Comparison of ENCODE assay signal across 8 mouse cellular contexts in the genomic region with DNA sequence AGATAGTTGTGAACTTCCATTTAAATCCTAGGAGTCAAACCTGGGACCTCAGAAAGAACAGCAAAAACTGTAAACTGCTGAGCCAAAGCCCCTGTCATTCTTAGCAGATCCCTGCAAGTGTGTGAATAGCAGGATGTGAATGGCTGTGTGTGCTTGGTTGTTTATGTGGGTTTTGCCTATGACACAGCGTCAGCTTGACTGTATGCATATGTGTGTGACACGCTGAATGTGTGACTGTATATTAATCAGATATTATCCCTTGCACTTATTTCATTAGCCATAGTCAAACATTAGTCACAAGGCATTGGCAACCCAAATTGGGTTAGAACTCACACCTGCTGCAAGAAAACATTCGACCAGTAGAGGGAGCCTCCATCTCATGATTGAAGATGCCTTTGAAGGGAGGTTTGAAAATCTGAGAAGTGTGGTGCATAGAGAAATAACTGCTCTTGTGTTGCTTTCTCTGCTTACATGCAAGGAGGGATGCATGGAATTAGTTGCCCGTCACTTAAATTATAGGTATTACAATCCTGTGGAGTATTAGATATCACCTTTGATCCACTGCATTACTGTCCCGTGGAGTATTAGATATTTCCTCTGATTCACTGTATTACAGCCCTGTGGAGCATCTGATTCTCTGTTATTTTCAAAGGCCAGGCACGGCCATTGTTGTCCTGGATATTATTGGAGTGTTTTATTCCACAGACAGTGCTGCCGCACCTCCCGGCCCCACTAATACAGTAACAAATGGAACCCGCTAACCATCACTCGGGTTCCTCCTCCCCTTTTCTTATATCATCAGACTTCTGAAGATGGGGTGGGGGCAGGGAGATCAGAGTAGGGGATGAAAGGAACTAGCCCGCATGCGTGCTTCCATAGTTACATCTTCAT.
DNase-seq lines count a peak whose midpoint lies in the region; ATAC-seq and TF ChIP-seq lines count a peak whose summit lies in the region.

No protein-coding gene starts in this region.

- no peaks in the 10 kb centered on the region for H3K4me1 ChIP-seq in MEL (ENCODE audit: control insufficient read depth in 1 of 2, insufficient read depth in 2 of 2, low read length in 2 of 2)
- no peaks in the 10 kb centered on the region for H3K4me1 ChIP-seq in kidney, embryonic 16.5 days (ENCODE audit: insufficient read depth, low read length)
- no peaks in the 10 kb centered on the region for H3K4me1 ChIP-seq in limb, embryonic 11.5 days (ENCODE audit: control insufficient read depth, insufficient read depth, low read length)
- peaks cover 5% of the 10 kb centered on the region; the same call in 1 of the 2 replicates for H3K4me1 ChIP-seq in neural tube, embryonic 15.5 days

- no peaks in the 10 kb centered on the region for H3K9me3 ChIP-seq in MEL (replicated peaks; ENCODE audit: insufficient read depth, low read length)
- H3K9me3 ChIP-seq in kidney, embryonic 16.5 days (ENCODE audit: low read length): no peaks in the 10 kb centered on the region
- no peaks in the 10 kb centered on the region for H3K9me3 ChIP-seq in limb, embryonic 11.5 days (ENCODE audit: control insufficient read depth, low read length)
- no peaks in the 10 kb centered on the region for H3K9me3 ChIP-seq in neural tube, embryonic 15.5 days (replicated peaks)

- H3K4me2 ChIP-seq in kidney, embryonic 16.5 days (replicated peaks; ENCODE audit: low read depth, low read length): no peak overlapping the region
- no peak overlapping the region for H3K4me2 ChIP-seq in limb, embryonic 11.5 days (ENCODE audit: low read depth, severe bottlenecking)
- H3K4me2 ChIP-seq in neural tube, embryonic 15.5 days: no peak overlapping the region

- TF ChIP-seq POLR2A in MEL (IDR thresholded peaks at IDR 0.05; ENCODE audit: control insufficient read depth in 1 of 2, insufficient read depth in 1 of 2, low read depth in 1 of 2, low read length in 2 of 2, poor library complexity in 1 of 2): no peak

- WGBS in kidney, embryonic 16.5 days: 52% methylated on average over 12 of the region's 12 CpGs
- 60% methylated on average over 12 of the region's 12 CpGs for WGBS in limb, embryonic 11.5 days
- 53% methylated on average over 12 of the region's 12 CpGs for WGBS in neural tube, embryonic 15.5 days

- peak; percentile 43 for TF ChIP-seq RAD21 in MEL (IDR thresholded peaks at IDR 0.05; ENCODE audit: low read depth, low read length)

- no peaks in the 10 kb centered on the region for H3K27me3 ChIP-seq in MEL (ENCODE audit: control insufficient read depth in 1 of 2, insufficient read depth in 2 of 2, low read length in 2 of 2)
- no peaks in the 10 kb centered on the region for H3K27me3 ChIP-seq in kidney, embryonic 16.5 days (ENCODE audit: insufficient read depth, low read length)
- H3K27me3 ChIP-seq in limb, embryonic 11.5 days (ENCODE audit: control insufficient read depth, insufficient read depth, low read length): no peaks in the 10 kb centered on the region
- H3K27me3 ChIP-seq in neural tube, embryonic 15.5 days (replicated peaks): no peaks in the 10 kb centered on the region

- H3K9ac ChIP-seq in MEL (ENCODE audit: control insufficient read depth, low read depth, low read length, poor library complexity, severe bottlenecking): no peak overlapping the region
- no peak overlapping the region for H3K9ac ChIP-seq in kidney, embryonic 16.5 days (replicated peaks; ENCODE audit: low read length)
- no peak overlapping the region for H3K9ac ChIP-seq in limb, embryonic 11.5 days (ENCODE audit: low read length)
- no peak overlapping the region for H3K9ac ChIP-seq in neural tube, embryonic 15.5 days (replicated peaks)

- peak; percentile 76 for DNase-seq in 3T3-L1 (ENCODE audit: low read depth, low spot score)
- peak; percentile 15 for DNase-seq in MEL (ENCODE audit: low read depth, low spot score)
- DNase-seq in cerebellum, adult 8-10 months: peak; percentile 78
- DNase-seq in limb, embryonic 11.5 days (ENCODE audit: low spot score): peak; percentile 80

- peak; percentile 29 to 51 (median 42); a peak in 5 of 6 replicates for TF ChIP-seq CTCF in MEL (IDR thresholded peaks at IDR 0.05 in 2 of 3, conservative IDR thresholded peaks at IDR 0.05 in 1 of 3; ENCODE audit: control insufficient read depth in 1 of 3, insufficient read depth in 1 of 3, low read depth in 2 of 3, low read length in 3 of 3, poor library complexity in 1 of 3, severe bottlenecking in 1 of 3)

- no peak overlapping the region for H3K27ac ChIP-seq in MEL (ENCODE audit: control insufficient read depth, low read depth, low read length)
- H3K27ac ChIP-seq in kidney, embryonic 16.5 days (ENCODE audit: low read length): no peak overlapping the region
- no peak overlapping the region for H3K27ac ChIP-seq in limb, embryonic 11.5 days (replicated peaks; ENCODE audit: low read depth, low read length)
- H3K27ac ChIP-seq in neural tube, embryonic 15.5 days (replicated peaks): 0 out of 2 replicates have a peak overlapping the region, but pooled peaks have one; percentile 11

- no peak overlapping the region for H3K4me3 ChIP-seq in MEL (ENCODE audit: control insufficient read depth in 1 of 2, insufficient read depth in 1 of 2, low read depth in 2 of 2, low read length in 2 of 2)
- no peak overlapping the region for H3K4me3 ChIP-seq in kidney, embryonic 16.5 days (ENCODE audit: low read length)
- no peak overlapping the region for H3K4me3 ChIP-seq in limb, embryonic 11.5 days (ENCODE audit: low read depth, low read length)
- no peak overlapping the region for H3K4me3 ChIP-seq in neural tube, embryonic 15.5 days (replicated peaks)

- H3K79me2 ChIP-seq in MEL (ENCODE audit: control insufficient read depth, insufficient read depth, low read length, poor library complexity): no peaks in the 10 kb centered on the region

- no peaks in the 10 kb centered on the region for H3K36me3 ChIP-seq in MEL (ENCODE audit: control insufficient read depth in 1 of 2, insufficient read depth in 2 of 2, low read length in 2 of 2)
- H3K36me3 ChIP-seq in kidney, embryonic 16.5 days (ENCODE audit: insufficient read depth, low read length): no peaks in the 10 kb centered on the region
- H3K36me3 ChIP-seq in limb, embryonic 11.5 days (ENCODE audit: control insufficient read depth, insufficient read depth, low read length): no peaks in the 10 kb centered on the region
- H3K36me3 ChIP-seq in neural tube, embryonic 15.5 days: no peaks in the 10 kb centered on the region

- no peak for TF ChIP-seq EP300 in MEL (IDR thresholded peaks at IDR 0.05; ENCODE audit: low read depth in 1 of 2, low read length in 2 of 2)

- peak; percentile 96 for ATAC-seq in frontal cortex, adult (ENCODE audit: low TSS enrichment)
- ATAC-seq in kidney, embryonic 16.5 days (ENCODE audit: low FRiP score, low TSS enrichment): peak; percentile 39; the same call in 1 of the 2 replicates
- no peak for ATAC-seq in limb, embryonic 11.5 days (ENCODE audit: insufficient number of reproducible peaks, low FRiP score, low TSS enrichment, low read depth)
- peak; percentile 76 for ATAC-seq in neural tube, embryonic 15.5 days (ENCODE audit: low FRiP score)
- no peak for ATAC-seq in activated CD4-positive, CD25-positive, alpha-beta regulatory T cell, adult 4 months

TF ChIP-seq in MEL, 35 proteins besides CTCF, POLR2A, EP300 and RAD21:
- TF ChIP-seq JUND (IDR thresholded peaks at IDR 0.05; ENCODE audit: low read depth, low read length) (no peak), GABPA (IDR thresholded peaks at IDR 0.05; ENCODE audit: low read depth, low read length) (no peak), MXI1 (IDR thresholded peaks at IDR 0.05; ENCODE audit: low read depth, low read length) (no peak), BHLHE40 (IDR thresholded peaks at IDR 0.05; ENCODE audit: borderline replicate concordance, low read depth, low read length) (no peak), NRF1 (IDR thresholded peaks at IDR 0.05; ENCODE audit: insufficient read depth, low read depth, low read length, poor library complexity, severe bottlenecking) (no peak), E2F4 (IDR thresholded peaks at IDR 0.05; ENCODE audit: borderline replicate concordance, low read depth, low read length) (no peak), SIN3A (IDR thresholded peaks at IDR 0.05; ENCODE audit: low read length) (no peak), RCOR1 (IDR thresholded peaks at IDR 0.05; ENCODE audit: low read depth, low read length) (no peak), USF2 (IDR thresholded peaks at IDR 0.05; ENCODE audit: borderline replicate concordance in 1 of 2, insufficient read depth in 1 of 2, low read depth in 1 of 2, low read length in 2 of 2) (no peak), MYC (IDR thresholded peaks at IDR 0.05; ENCODE audit: low read depth, low read length) (no peak), USF1 (IDR thresholded peaks at IDR 0.05; ENCODE audit: low read depth, low read length) (no peak), ZMIZ1 (IDR thresholded peaks at IDR 0.05; ENCODE audit: low read depth, low read length) (no peak), CHD2 (IDR thresholded peaks at IDR 0.05; ENCODE audit: low read length) (no peak), ELF1 (IDR thresholded peaks at IDR 0.05; ENCODE audit: low read depth, low read length) (no peak), SMC3 (IDR thresholded peaks at IDR 0.05; ENCODE audit: low read depth, low read length) (no peak)
TF ChIP-seq in MEL: peak in this region for 0.

Comparison
In these comparisons a context has a peak if more than half of its experiments do, and no peak if none do; other contexts are left out.
1. DNase-seq: peak in every context shown above with its lines; median percentile 80 in limb, embryonic 11.5 days; 78 in cerebellum, adult 8-10 months; 76 in 3T3-L1; 15 in MEL.
2. ATAC-seq: peak in frontal cortex, adult (single experiment), kidney, embryonic 16.5 days (single experiment) and neural tube, embryonic 15.5 days (single experiment); none in limb, embryonic 11.5 days (single experiment) and activated CD4-positive, CD25-positive, alpha-beta regulatory T cell, adult 4 months (single experiment).